Mouse (Mus musculus): ENCODE data around the gene Prex1.

Gene Prex1

DNA sequence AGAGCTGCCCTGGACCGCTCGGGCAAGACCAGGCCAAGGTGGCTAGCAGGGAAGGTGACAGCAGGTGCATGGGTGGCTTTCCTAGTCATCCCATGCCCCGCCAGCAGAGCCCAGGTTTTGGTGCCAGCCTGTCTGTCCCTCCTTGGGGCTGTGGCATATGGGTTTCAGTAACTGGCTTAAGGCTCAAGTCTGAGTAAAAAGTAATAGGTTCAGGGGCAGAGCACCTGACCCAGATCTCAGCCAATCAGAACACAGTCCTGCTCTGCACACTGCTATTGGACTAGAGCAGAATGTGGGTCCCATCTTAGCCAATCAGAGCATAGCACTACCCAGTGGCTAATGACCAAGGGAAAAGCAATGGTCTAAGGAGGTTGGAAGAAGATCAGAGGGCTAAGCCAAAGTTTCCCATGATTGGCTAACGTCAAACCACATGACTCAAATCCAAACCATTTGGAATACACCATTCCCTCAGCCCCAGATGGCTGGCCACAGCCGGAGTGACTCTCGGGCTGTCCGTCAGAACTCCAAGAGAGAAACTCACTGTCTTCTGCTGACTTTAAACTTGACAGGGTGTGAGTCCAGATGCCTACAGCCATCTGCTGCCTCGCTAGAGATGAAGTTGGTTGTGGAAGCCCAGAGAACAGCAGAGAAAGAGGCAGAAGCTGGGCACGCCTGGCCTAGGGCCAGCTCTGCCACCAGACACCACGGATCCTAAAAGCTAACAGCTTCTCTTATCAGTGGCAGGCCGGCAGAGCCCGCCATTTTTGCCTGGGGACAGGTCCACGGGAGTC lies 80.9 kb downstream of the Prex1 start:
- no peak for DNase-seq (ENCODE audit: low spot score)

DNA sequence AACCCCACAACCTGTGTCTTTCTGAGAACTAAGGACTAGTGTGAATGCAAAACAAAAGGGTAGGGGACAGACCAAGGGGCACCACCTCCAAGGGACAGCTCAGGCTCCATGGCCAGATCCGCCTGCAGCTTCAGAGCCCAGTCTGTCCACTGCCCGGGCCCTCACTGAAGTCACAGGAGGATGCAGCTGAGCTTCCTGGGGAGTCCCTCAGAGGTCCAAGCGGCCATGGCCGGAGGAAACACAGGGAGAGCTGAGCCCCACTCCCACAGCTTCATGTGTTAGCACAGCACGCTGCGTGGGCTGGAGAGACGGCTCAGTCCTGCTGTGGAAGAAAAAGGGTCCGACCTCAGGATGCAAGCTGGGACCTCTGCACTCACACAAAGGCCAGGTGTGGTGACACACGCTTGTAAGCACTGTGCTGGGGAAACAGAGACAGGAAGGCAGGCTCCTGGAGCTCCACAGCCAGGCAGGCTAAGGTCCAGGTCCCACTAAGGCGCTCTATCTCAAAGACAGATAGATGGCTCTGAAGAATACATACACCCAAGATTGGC lies 81.9 kb downstream of the Prex1 start:
- no peak for DNase-seq (ENCODE audit: low spot score)

DNA sequence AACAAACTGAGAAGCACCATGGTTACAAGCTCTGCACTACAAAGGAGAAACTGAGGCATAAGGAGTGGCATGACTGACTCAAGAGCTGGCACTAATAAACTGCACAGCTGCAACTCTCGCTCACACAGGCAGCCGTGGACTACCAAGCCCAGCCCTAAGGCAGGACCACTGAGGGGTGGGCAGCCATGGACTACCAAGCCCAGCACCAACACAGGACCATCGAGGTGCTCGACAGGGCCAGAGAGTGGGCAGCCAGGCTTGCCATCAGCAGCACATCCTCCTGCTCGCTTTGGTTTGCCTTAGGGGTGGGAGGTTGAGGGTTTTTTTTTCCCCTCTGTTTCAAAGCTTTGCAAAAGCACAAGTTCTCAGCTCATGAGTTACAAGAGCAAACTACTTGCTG lies 82.4 kb downstream of the Prex1 start:
- no peak for DNase-seq (ENCODE audit: low spot score)

DNA sequence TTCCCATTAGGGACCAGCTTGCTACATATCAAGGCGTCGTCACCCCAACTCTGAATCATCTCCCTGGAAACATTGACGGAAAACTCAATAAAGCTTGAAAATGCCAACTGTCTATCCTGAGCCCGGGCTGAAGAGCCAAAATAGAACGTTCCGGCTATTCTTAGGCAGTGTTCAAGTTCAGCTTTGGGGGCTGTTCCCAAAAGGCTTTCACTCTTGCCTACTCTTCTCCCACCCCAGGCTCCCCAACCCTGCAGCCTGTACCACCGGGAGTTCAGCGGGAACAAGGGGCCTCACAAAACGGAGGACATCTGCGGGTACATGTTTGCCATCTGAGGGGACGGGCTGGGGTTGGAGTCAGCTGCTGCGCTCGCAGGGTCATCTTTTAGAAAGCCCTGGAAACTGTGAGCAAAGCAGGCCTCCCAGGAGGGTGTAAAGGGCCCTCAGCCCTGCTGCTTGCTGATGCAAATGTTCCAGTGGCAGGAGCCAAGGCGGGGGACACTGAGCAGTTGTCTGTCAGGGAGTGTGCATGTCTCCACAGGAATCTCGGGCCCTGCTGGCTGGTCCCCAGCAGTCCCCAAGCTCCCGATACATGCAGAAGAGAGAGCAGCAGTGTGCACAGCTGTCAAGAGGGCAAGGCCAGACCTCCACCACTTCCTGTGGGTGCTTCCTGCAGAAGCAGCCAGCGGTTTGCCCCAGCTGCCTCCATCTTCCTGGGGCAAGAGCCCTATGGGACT lies 83.5 kb downstream of the Prex1 start:
- no peak for DNase-seq (ENCODE audit: low spot score)

DNA sequence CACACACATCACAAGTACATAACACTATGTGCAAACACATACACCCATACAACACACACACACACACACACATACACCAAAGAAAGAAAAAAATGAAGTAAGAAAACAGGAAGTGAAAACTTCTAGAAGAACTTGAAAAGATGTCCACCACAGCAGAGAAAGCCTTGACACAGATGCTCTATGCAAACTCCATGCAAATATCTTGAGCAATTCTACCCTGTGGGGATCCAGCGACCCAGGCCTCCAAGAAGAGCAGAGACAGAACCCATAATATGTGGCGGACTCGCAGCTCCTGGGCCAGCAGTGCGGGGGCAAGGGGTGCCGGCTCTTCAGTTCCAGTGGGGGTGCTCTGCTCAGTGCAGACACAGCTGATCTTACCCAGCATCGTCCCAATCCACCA lies 86.1 kb downstream of the Prex1 start:
- DNase-seq (ENCODE audit: low spot score), result no peak

DNA sequence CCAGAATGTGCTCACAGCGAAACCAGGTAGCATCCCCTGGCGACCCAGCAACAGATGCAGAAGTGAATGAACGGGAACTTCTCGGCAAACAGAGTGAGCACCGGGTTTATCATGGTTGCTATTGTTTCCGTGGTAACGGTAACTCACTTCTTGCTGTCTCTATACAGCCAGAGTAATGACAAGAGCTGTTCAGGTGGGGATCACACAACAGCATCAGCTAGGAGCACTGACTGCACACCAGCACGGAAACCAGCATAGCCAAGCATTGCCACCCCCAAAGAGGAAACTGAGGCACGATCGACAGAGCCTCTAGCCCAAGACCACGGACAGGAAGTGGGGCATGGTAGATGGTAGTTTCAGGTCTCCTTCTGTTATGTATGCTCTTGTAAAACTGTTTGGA lies 88.4 kb downstream of the Prex1 start:
- no peak for DNase-seq (ENCODE audit: low spot score)

DNA sequence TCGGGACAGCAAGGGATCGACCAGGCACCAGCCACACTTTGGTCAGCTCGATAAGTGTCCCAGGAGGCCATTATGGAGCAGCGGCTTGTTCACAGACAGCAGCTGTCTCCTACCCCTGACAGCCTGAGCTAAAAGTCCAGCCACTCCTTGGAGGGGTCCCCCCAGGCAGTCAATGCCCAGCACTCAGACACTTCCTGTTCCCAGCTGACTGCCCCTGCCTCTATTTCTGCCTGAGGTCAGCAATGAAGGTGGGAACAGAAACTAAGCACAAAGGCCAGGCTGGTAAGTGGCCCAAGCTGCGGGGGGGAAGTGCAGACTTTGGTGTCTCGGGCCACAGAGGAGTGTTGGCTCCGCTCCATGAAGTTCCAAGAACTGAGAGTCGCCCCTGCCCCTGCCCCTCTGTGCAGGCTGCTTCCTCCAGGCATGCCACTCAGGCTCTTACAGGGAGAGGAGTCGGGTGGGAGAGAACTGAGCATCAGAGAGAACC lies 90.5 kb downstream of the Prex1 start:
- no peak for DNase-seq (ENCODE audit: low spot score)

DNA sequence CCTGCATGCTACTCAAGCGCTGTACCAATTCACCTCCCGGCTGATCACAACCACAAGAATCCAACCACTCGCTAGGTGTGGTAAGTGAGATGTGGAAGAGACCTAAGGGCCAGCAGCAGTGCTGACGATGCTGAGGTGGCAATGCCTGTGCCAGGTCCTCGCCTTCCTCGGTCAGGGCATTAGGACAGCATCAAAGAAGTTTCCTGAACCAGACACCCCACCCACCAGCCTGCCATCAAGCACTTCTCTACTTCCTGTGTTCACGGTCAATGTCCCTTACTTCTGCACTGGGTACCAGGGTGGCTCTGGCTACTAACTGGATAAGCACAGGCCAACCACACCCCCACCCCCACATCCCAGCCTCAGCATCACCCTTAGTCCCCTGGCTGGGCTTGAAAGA lies 91.0 kb downstream of the Prex1 start:
- no peak for DNase-seq (ENCODE audit: low spot score)

DNA sequence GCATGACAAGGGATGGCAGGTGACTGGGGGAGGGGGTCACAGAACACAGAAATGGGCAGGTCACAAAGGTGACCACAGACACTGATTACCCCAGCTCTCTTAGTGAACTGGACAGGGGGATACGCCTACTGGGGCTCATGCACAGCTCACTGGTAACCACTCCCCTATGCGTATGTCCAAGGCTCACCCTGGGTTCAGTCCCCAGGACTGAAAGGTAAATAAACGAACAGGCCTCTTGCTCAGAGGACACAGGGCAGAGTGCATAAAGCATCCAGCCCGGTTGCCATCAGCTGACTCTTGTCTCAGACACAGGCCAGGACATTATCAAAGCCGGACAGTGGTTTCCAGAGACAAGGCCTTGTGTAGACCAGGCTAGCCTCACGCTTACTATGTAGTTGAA lies 91.6 kb downstream of the Prex1 start:
- DNase-seq (ENCODE audit: low spot score), result no peak

DNA sequence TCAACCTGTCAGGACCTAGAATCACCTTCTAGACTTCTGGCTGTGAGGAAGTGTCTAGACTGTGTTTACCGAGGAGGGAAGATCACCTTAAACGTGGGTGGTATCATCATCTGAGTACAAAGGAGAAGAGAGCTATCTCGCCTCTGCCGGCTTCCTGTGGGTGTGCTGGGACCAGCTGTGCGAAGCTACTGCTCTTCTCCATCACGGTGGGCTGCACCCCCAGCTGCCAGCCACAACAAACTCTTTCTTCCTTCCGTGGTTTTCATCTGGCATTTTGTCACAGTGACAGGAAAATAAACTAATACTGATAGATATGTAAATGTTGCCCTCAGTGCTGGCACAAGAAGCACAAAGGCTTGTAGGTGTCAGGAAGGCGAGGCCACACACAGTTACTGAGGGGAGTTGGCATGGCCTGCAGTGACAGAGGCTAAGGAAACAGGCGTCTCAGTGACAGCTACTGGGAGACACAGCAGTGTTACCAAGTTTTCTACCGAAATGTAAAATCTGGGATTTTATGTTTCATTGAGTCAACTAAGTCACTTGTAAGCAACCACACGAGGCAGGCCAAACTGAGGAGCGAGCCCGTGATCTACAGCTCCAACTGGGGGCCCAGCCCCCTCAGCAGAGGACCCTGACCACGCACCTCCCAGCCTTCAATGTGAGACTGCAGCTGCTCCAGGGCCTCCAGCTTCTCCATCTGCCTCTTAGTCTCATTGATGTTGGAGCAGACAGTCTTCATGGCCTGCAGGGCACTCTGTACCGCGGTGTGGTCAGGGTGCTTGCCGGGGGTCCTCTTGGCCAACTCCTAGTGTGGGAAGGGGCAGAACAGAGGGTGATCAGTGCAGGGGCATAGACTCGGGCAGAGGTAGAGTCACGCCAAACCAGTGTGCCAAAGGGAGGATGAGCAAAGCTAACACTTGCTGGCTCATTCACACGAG lies 92.8 kb downstream of the Prex1 start:
- DNase-seq (ENCODE audit: low spot score), result no peak

DNA sequence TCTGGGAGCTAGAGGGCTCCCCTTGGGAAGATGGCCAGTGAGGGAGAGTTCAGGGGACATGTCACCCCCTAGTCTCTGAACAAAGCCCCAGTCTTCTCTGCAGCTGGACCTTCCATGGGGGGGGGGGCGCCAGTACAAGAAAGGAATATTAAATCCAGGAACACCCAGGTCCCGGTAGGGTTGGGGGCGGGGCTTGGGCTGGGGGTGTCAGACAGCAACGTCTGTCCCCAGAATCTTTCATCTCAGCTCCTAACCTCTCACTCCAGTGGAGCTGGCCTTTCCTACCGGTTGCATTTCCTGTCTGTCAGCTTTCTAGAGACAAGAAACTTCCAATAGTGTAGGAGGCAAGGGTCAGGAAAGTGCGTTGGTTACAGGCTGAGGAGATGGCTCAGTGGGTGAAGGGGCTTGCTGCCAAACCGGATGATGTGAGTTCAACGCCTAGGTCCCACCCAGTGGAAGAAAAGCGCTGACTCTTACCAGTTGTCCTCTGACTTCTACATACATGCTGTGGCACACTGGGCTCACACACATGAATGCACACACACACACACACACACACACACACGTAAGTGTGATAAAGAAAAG lies 93.6 kb downstream of the Prex1 start:
- no peak for DNase-seq (ENCODE audit: low spot score)

DNA sequence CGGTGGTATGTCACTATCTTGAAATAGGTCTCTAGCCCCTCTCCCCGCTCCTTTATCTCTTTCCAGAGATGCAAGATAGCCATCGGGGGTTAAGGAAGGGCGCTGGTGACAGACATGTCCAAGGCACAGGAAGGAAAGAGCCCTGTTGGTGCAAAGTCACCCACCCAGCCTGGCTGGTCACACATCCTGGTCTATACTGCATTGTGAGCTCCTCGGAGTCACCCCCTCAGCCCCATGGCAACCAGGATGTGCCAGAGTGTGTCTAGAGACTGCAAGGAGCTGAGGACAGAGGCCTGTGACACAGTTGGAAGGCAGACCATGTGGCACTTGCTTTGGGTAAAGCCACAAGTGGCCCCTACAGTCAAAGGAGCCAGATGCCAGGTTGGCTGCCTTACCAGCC lies 94.4 kb downstream of the Prex1 start:
- DNase-seq (ENCODE audit: low spot score), result no peak

DNA sequence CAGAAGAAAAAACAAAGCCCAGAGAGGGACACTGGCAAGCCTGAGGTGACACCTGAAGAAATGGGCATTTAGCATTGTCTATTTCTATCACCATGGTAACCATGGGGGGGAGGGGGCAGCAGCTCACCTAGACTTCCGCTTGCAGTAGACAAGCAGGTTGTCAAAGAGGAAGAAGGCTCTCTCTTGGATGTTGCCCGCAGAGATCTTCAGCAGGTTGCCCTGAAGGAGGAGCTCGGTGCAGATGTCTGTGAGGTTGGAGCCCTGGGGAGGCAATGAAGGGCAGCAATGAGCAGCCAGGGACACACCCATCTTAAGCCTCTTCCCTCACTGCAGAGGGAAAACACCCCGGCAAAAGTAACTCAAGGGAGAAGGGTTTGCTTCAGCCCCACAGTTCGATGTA lies 95.9 kb downstream of the Prex1 start:
- no peak for DNase-seq (ENCODE audit: low spot score)

DNA sequence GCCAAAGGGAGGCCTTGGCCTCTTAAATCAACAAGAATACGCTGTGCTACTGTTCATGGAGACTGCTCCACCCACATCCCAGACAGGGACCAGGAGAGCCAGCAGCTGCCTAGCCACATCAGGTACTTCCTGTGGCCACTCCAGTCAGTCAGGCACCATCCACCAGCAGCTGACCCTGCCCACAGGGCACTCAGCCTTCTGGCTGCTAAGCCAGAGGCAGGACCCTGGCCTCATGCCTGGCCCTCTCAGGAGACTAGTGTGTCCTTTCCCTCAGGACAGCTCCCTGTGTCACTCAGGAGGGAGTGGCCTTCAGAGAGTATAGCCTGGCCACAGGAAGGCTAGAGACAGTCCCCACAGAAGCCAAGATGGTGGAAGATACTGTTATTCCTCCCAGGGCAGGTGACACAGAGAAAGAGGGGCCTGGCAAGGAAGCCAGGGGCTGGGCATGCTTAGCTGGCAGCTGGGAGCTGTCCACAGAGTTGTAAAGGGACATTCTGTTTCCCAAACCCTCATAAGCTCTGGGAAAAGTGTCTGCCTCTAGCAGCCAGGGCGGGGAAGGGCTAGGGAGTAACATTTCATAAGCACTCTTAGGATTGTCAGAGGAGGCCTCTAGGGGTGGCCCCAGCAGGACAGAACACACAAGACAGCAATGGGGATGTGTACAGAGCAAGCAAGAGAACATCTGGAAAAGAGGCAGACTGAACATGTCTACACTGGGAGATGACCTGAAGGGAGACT lies 98.1 kb downstream of the Prex1 start:
- no peak for DNase-seq (ENCODE audit: low spot score)

DNA sequence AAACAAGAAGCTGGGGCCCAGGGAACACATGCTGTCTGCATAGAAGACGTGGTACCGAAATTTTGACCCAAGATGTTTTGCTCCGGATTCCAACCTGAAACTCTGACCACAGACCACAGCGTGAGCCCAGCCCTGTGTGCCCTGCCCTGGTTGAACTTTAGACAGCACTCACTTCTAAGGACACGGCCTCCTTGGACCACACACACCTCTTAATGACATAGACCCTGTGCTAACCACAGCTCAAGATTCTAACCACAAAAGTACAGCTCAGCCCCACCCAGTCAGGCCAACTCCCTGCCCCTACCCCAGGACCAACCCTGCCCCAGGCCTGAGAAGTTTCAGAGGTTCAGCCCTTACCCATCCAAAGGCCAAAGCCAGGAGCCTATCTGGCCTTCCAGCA lies 103.4 kb downstream of the Prex1 start:
- no peak for DNase-seq (ENCODE audit: low spot score)

DNA sequence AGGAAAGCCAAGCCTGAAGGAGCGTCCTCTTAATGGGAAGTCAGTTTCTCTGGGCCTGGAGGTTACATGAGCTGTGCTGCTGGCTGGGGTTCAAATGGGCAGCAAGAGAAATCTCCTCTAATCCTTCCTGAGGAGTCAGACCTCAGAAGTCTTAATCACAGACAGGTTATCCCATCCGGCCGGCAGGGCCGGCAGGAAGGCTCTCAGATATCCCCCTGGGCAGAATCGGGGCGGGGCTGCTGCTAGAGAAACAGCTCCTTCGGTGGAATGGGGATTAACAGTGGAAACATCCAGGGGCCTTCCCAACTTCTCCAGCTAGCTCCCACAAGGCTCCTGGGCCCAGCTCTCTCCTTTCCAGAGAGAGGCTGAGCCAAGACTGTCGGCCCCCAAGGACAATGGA lies 105.1 kb downstream of the Prex1 start:
- DNase-seq (ENCODE audit: low spot score), result no peak

DNA sequence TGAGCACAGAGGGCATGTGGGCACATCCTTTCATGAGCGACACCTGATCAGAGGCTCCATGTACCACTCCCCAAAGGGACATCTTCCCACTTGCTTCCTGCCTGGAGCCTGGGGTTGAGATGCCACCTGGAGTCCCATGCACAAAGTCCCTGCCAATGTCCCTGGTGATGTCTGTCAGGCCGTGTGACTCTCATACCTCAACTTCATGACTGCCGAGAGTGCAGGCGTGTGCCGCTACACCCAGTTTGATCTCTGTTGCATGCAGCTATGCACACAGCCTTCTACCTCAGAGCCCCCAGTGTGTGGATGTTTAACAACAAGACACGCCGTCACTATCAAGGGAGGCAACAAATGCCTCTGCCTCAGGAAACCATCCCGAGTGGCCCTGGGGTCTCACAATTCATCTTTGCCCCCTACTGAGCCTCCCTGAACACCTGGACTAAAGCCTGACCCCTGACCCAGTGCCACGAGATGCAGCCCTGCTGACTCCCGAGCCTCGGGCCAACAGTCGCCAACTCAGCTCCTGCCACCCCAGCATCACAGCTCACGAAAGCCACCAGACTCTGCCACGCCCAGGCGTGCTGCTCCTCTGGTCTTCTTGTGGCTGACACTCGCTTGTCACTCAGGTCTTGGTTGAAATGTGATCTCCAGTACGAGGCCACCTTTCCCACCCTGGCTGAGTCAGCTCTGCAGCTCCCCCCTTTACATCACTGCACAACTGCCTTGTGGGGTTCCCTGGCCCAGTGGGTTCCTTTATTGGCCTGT lies 107.0 kb downstream of the Prex1 start:
- DNase-seq (ENCODE audit: low spot score), result no peak

DNA sequence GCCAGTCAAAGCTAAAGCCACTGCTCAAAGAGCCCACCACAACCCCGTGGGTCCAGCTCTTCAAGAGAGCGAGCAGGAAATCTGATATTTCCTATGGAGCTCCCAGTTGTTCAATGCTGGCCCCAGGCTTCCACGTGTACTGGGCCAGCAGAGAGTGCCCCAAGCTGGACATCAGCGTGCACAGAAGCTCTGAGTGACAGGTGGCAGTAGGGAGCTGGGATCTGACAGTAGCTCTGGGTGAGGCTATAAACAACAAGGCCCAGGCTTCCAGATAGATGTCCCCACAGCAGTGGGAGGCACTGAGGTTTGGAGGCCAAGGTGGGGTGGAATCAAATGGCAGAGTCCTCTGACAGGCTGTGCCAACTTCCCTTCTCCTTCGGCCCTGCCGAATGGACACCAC lies 107.6 kb downstream of the Prex1 start:
- DNase-seq (ENCODE audit: low spot score), result no peak

DNA sequence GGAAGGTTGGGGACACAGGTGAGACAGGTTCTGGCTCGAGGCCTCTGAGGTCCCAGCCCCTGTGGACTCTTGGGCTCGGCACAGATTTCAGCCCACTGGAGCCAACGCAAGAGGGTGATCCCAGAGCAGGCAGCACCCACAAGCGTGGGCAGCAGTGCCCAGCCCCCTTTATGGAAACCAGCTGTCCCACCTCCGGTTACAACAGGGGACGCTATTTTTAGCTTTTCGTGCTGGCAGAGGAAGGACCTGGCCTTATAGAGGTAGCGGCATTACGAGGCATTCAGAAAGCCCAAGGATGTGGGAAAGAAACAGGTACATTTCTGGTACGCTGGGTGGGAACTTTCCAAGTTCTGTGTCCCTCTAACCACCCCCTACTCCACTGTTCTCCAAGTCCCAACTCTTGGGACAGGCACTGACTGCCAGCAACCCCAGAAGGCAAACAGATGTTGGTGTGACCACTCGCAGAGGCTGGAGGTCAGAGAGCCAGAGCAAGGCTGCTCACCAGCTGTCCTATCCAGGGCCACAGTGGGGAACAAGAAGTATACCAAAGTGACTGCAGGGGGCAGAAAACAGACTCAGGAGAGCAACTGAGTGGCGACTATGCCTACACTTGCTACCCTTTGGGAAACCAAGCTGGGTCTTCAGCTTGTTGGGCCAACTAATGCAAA lies 108.3 kb downstream of the Prex1 start:
- no peak for DNase-seq (ENCODE audit: low spot score)

DNA sequence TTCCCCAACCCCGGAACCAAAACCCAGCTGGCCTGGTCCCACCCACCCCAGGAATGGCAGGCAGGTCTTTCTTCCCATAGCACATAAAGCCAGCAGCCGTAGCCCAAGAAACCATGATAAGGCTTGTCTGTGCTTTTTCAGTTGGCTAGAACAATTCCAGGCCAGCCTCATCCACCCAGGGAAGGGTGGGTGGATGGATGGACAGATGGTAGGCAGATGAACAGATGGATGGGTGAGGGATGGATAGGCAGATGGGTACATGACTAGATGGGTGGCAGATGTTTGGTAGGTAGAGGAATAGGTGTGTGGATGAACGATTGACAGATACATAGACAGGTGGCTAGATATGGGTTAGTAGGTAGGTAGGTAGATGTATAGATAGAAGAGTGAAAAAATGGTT lies 110.7 kb downstream of the Prex1 start:
- no peak for DNase-seq (ENCODE audit: low spot score)

All from ovary, postnatal 10 days (tissue).